Mouse (Mus musculus): ENCODE measurements around the gene Papss2.

Papss2 gene

DNA sequence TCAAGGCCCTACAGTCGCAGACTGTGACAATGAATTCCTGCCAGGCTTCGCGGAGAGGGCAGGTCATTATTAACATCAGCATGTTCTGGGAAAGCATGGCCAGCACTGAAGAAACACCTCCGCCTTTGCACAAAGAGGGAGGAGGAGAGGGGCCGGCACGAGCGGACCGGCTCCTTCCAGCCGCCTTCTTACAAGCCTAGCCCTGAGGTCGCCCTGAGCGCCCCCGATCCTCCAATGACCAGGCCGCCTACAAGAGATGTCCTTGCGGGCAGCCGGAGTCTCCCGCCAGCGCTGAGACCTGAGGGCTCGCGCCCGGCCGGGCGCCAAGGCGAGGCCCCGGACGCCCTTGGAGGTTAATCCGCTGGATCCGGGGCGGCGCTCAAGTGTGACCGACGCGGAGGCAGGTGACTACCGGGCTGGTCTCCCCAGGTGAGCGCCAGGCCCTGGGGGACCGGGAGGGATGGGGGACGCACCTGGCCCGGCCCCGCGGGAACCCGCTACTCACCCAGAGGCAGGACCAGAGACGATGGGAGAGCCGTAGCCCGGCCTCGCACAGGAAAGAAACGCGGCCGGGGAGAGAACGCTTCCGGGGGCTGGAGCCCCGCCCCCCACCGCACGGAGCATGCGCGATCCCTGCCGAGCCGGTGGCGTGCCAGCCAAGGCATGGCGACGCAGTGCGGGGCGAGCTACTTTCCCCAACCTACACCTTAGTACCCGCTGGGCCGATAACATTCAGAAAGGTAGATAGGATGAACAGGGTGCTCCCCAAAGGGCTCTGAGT, 116.4 kb downstream of the Papss2 start:
- peak; percentile 90 to 97 for DNase-seq (ENCODE audit: low spot score in 2 of 2)

DNA sequence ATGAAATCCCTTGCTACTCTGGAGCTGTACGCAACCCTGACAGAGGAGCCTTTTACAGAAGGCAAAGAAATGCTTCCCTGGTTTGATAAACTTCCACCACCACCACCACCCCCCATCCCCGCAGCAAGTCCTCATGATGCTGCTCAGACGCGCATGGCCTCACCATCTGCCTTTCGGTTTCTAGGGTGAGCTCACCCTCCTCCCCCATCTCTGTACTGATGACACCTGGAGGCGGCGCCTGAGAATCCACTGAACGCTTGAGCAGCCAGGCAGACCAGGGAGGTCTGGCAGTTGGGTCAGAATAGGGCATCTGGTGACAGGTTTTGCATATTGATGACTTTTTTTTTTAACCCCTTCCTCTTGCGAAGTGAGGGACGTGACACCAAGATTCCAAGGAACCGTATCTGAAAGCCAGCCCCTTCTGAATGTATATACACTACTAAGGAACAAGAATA, 117.0 kb downstream of the Papss2 start:
- peak; percentile 77 to 85 for DNase-seq (ENCODE audit: low spot score in 2 of 2)

DNA sequence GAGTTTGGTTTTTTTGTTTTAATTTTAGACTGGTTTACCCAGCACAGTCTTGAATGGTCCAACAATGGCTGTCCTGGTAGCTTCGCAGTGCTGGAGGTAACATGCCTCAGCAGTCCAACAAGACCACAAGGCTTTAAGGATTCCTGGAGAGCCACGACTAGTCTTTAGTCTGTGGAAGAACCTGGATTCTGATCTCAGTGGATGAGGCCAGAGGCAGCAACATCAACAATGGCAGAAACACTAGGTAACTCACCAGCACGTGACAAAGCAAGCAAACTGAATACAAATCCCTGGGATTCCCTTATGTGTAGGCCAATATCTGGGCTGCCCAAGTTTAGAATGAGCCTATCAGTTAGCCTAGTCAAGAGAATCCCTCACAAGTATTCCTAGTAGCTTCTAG, 117.9 kb downstream of the Papss2 start:
- no peak for DNase-seq (ENCODE audit: low spot score in 2 of 2)

GRCm38 (mm10) chr19:32715201-32715600, 119.6 kb downstream of the Papss2 start:
- DNase-seq (ENCODE audit: low spot score in 2 of 2) = peak; percentile 64 to 81

DNA sequence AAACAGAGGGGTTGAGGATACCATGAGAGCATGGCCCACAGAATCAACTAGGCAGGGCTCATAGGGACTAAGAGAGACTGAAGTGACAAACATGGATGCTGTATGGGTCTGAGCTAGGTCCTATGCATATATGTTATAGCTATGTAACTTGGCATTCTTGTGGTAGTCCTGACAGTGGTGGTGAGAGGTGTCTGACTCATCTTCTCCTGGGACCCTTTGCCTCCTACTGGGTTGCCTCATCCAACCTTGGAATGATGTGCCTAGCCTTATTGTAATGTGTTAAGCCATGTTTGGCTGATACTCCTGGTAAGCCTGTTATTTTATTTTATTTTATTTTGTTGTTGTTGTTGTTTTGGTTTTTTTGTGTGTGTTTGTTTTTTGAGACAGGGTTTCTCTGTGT, 120.1 kb downstream of the Papss2 start:
- no peak for DNase-seq (ENCODE audit: low spot score in 2 of 2)

Data from spleen, postnatal 4 days (tissue).